Mouse (Mus musculus) myocyte (in vitro differentiated cells): ENCODE measurements at regions not wholly inside any gene's neighbourhood (a gene's known extent, or its start where the extent isn't known, plus 50 kb on each side); places are given as distances from the start of the nearest gene placed in this dataset.

Experiments used
- H3K27me3 ChIP-seq: one replicate; pipeline ENCODE4 v1.6.1; 2011; ENCODE audit not compliant: control insufficient read depth, insufficient read depth, insufficient read length
- H3K36me3 ChIP-seq: one replicate; pipeline ENCODE4 v1.6.1; 2011; ENCODE audit not compliant: control insufficient read depth, insufficient read depth
- H3K4me2 ChIP-seq: one replicate; pipeline ENCODE4 v1.6.1; 2011; ENCODE audit warnings: low read depth, control low read depth
- H3K4me3 ChIP-seq: one replicate; pipeline ENCODE4 v1.5.1; 2011; ENCODE audit warnings: mild to moderate bottlenecking, control low read depth, moderate library complexity
- H3K79me2 ChIP-seq: one replicate; pipeline ENCODE4 v1.6.1; 2011; ENCODE audit not compliant: control insufficient read depth, insufficient read depth
- H3ac ChIP-seq: one replicate; pipeline ENCODE4 v1.6.1; 2011; ENCODE audit not compliant: control insufficient read depth, insufficient read length
- CEBPB ChIP-seq: IDR thresholded peaks from 2 replicates; pipeline ENCODE4 v1.6.1; 2011; ENCODE audit warnings: mild to moderate bottlenecking, moderate library complexity; ENCODE audit not compliant: poor library complexity, insufficient read depth, severe bottlenecking
- E2F4 ChIP-seq: IDR thresholded peaks from one replicate; pipeline ENCODE4 v1.6.1; 2011; ENCODE audit warnings: mild to moderate bottlenecking, control low read depth, moderate library complexity; ENCODE audit not compliant: insufficient read depth
- MAX ChIP-seq: IDR thresholded peaks from one replicate; pipeline ENCODE4 v1.6.1; 2011; ENCODE audit warnings: low read depth, mild to moderate bottlenecking, control low read depth
- MYOD1 ChIP-seq, 3 experiments: IDR thresholded peaks; one replicate each; pipeline ENCODE4 v1.6.1; 2011; ENCODE audit warnings: control low read depth in 2 of 3, low read depth in 2 of 3, mild to moderate bottlenecking in 2 of 3, moderate library complexity in 1 of 3; ENCODE audit not compliant: insufficient read length in 2 of 3, control insufficient read depth in 1 of 3
- MYOG ChIP-seq, 3 experiments: IDR thresholded peaks; one replicate each; pipeline ENCODE4 v1.6.1; 2011; ENCODE audit warnings: control low read depth in 2 of 3, low read depth in 2 of 3, mild to moderate bottlenecking in 2 of 3; ENCODE audit not compliant: insufficient read length in 2 of 3, control insufficient read depth in 1 of 3, insufficient read depth in 1 of 3
- POLR2A ChIP-seq: IDR thresholded peaks from one replicate; pipeline ENCODE4 v1.6.1; 2011; ENCODE audit warnings: low read depth, mild to moderate bottlenecking, control low read depth, moderate library complexity; ENCODE audit not compliant: insufficient read length
- POLR2AphosphoS2 ChIP-seq: IDR thresholded peaks from one replicate; pipeline ENCODE4 v1.6.1; 2011; ENCODE audit warnings: low read depth, control low read depth; ENCODE audit not compliant: insufficient read length
- REST ChIP-seq: IDR thresholded peaks from one replicate; pipeline ENCODE4 v1.6.1; 2011; ENCODE audit warnings: mild to moderate bottlenecking, control low read depth, moderate library complexity; ENCODE audit not compliant: insufficient read depth, insufficient read length
- SRF ChIP-seq: IDR thresholded peaks from one replicate; pipeline ENCODE4 v1.6.1; 2011; ENCODE audit warnings: low read depth; ENCODE audit not compliant: control insufficient read depth, insufficient read length
- TCF12 ChIP-seq: IDR thresholded peaks from one replicate; pipeline ENCODE4 v1.6.1; 2011; ENCODE audit warnings: mild to moderate bottlenecking, control low read depth; ENCODE audit not compliant: poor library complexity, insufficient read depth, severe bottlenecking
- TCF3 ChIP-seq: IDR thresholded peaks from one replicate; pipeline ENCODE4 v1.6.1; 2011; ENCODE audit warnings: low read depth, control low read depth; ENCODE audit not compliant: insufficient read length
- USF1 ChIP-seq: IDR thresholded peaks from one replicate; pipeline ENCODE4 v1.6.1; 2011; ENCODE audit warnings: low read depth, mild to moderate bottlenecking, control low read depth, moderate library complexity

GRCm38 (mm10) chr2:19796790-19797189 lies 112.8 kb upstream of the Etl4 start:
- H3ac ChIP-seq, result no peak overlapping the region

More at GRCm38 (mm10) chr2:19796790-19797189, 112.8 kb upstream of the Etl4 start:
- TF ChIP-seq MYOG (IDR thresholded peaks at IDR 0.05; ENCODE audit: control insufficient read depth in 1 of 3, insufficient read depth in 1 of 3, insufficient read length in 2 of 3, low read depth in 2 of 3), result no peak
- TF ChIP-seq TCF12, result no peak
- no peak for TF ChIP-seq POLR2A
- no peak for TF ChIP-seq MYOD1 (IDR thresholded peaks at IDR 0.05; ENCODE audit: control insufficient read depth in 1 of 3, insufficient read length in 2 of 3, low read depth in 2 of 3)
- no peak for TF ChIP-seq CEBPB
- TF ChIP-seq REST, result no peak
- no peak for TF ChIP-seq USF1
- TF ChIP-seq SRF, result no peak
- TF ChIP-seq E2F4, result no peak
- no peak for TF ChIP-seq TCF3
- TF ChIP-seq MAX, result no peak
- TF ChIP-seq POLR2AphosphoS2, result no peak
- H3K79me2 ChIP-seq, result no peaks in the 10 kb centered on the region
- no peak overlapping the region for H3K4me3 ChIP-seq
- no peaks in the 10 kb centered on the region for H3K27me3 ChIP-seq
- no peaks in the 10 kb centered on the region for H3K36me3 ChIP-seq
- H3K4me2 ChIP-seq, result no peak overlapping the region
